ENCODE assay signal across 23 mouse cellular contexts in genomic region chr17:29063988-29064285, GRCm38 (mm10). TPM values are rescaled to one million over a fixed set of nuclear protein-coding genes. Genes with fewer than 3 reads are reported as not detected.
DNase-seq lines count a peak whose midpoint lies in the region; ATAC-seq and TF ChIP-seq lines count a peak whose summit lies in the region.
"Had no signal": no experiment of that assay in that cellular context is flagged by ENCODE, and none has a peak within 500 bp of the region (broad histone marks: within the 10 kb centered on the region; RNA-seq: fewer than 3 reads in every experiment).

No protein-coding gene starts in this region.

- dilution Hi-C loops in CH12.LX (cut with MboI; ENCODE audit: extremely low pct_ligation_motif_present, extremely low pct_unique_long_range_greater_than_20kb, low sequenced_read_pairs): no loop called here

- no peak for TF ChIP-seq POLR2A in CH12.LX (IDR thresholded peaks at IDR 0.05; ENCODE audit: low read depth, low read length)
- TF ChIP-seq POLR2A in myocyte (IDR thresholded peaks at IDR 0.05; ENCODE audit: insufficient read length, low read depth): no peak

- H3K4me1 ChIP-seq in hindbrain, embryonic 10.5 days (replicated peaks): peaks cover 35% of the 10 kb centered on the region
- H3K4me1 ChIP-seq in hindbrain, embryonic 14.5 days (replicated peaks; ENCODE audit: control insufficient read depth, insufficient read depth, low read length): peaks cover 10% of the 10 kb centered on the region
- H3K4me1 ChIP-seq in CH12.LX (ENCODE audit: control insufficient read depth in 1 of 2, insufficient read depth in 2 of 2): peaks cover 44 to 84% of the 10 kb centered on the region in 2 experiments

- DNase-seq in heart, adult 11 months: peak; percentile 84
- DNase-seq in heart, postnatal 14 days: no peak
- no peak for DNase-seq in hindbrain, embryonic 10.5 days (ENCODE audit: low spot score)
- no peak for DNase-seq in hindbrain, embryonic 14.5 days (ENCODE audit: low spot score)
- DNase-seq in CH12.LX (ENCODE audit: extremely low read depth): no peak
- DNase-seq: adrenal gland, adult 8-10 months; adrenal gland, postnatal 25 days; cerebellum, adult 11-12 months; cerebellum, adult 8-10 months; cerebellum, postnatal 36 days; embryo, embryonic 11 days; gastrocnemius, postnatal 10 days; gastrocnemius, postnatal 36 days; heart, postnatal 4 days; kidney, adult 11 months had no signal

- no peaks in the 10 kb centered on the region for H3K27me3 ChIP-seq in hindbrain, embryonic 10.5 days (ENCODE audit: insufficient read depth, poor library complexity, severe bottlenecking)
- H3K27me3 ChIP-seq in hindbrain, embryonic 14.5 days (ENCODE audit: control insufficient read depth, insufficient read depth, low read length): no peaks in the 10 kb centered on the region
- H3K27me3 ChIP-seq in CH12.LX (replicated peaks) (no peaks in the 10 kb centered on the region), myocyte (ENCODE audit: control insufficient read depth, insufficient read depth, insufficient read length) (no peaks in the 10 kb centered on the region)
- H3K27me3 ChIP-seq: forebrain, embryonic 13.5 days; hindbrain, embryonic 12.5 days; intestine, embryonic 15.5 days had no signal

- no peaks in the 10 kb centered on the region for H3K9me3 ChIP-seq in hindbrain, embryonic 10.5 days
- no peaks in the 10 kb centered on the region for H3K9me3 ChIP-seq in hindbrain, embryonic 14.5 days (ENCODE audit: control insufficient read depth, low read length)
- H3K9me3 ChIP-seq in CH12.LX (replicated peaks; ENCODE audit: low read length): no peaks in the 10 kb centered on the region
- H3K9me3 ChIP-seq: forebrain, embryonic 13.5 days; hindbrain, embryonic 12.5 days; intestine, embryonic 15.5 days had no signal

- no peak overlapping the region for H3K4me2 ChIP-seq in hindbrain, embryonic 14.5 days (replicated peaks)
- H3K4me2 ChIP-seq in CH12.LX (ENCODE audit: insufficient read depth, low read depth, poor library complexity, severe bottlenecking): 0 out of 2 replicates have a peak overlapping the region, but pooled peaks have one; percentile 2
- peak overlapping the region; percentile 82 for H3K4me2 ChIP-seq in myocyte (ENCODE audit: low read depth)
- H3K4me2 ChIP-seq: forebrain, embryonic 13.5 days; hindbrain, embryonic 12.5 days; intestine, embryonic 15.5 days had no signal

- ATAC-seq in hindbrain, embryonic 14.5 days (ENCODE audit: low FRiP score): no peak
- ATAC-seq: activated CD4-positive, CD25-positive, alpha-beta regulatory T cell, adult 4 months; CD4-positive, CD25-positive, alpha-beta regulatory T cell, adult 4 months; forebrain, embryonic 13.5 days; forebrain, embryonic 16.5 days; hindbrain, embryonic 16.5 days; intestine, embryonic 15.5 days had no signal

- TF ChIP-seq EP300 in CH12.LX (IDR thresholded peaks at IDR 0.05; ENCODE audit: low read length): peak; percentile 25; the same call in 1 of the 2 replicates

- in situ Hi-C loops in CH12.LX (cut with MboI; ENCODE audit: low pct_ligation_motif_present, low pct_unique_long_range_greater_than_20kb, low sequenced_read_pairs): no loop called here

- intact Hi-C loops in heart, postnatal 14 days (cut with DNase I): no loop called here

- no peaks in the 10 kb centered on the region for H3K36me3 ChIP-seq in hindbrain, embryonic 10.5 days
- no peaks in the 10 kb centered on the region for H3K36me3 ChIP-seq in hindbrain, embryonic 14.5 days (replicated peaks; ENCODE audit: control insufficient read depth, insufficient read depth)
- peaks cover 0 to 13% of the 10 kb centered on the region in 2 experiments for H3K36me3 ChIP-seq in CH12.LX (replicated peaks in 1 of 2; ENCODE audit: control insufficient read depth in 1 of 2, insufficient read depth in 1 of 2, low read length in 1 of 2)
- no peaks in the 10 kb centered on the region for H3K36me3 ChIP-seq in myocyte (ENCODE audit: control insufficient read depth, insufficient read depth)
- H3K36me3 ChIP-seq: hindbrain, embryonic 12.5 days; intestine, embryonic 15.5 days had no signal

- 78% methylated on average over 2 of the region's 2 CpGs for WGBS in hindbrain, embryonic 10.5 days
- WGBS in hindbrain, embryonic 14.5 days: 58% methylated on average over 2 of the region's 2 CpGs

- TF ChIP-seq RAD21 in CH12.LX (IDR thresholded peaks at IDR 0.05; ENCODE audit: low read depth, low read length): no peak

- H3K4me3 ChIP-seq in hindbrain, embryonic 10.5 days: no peak overlapping the region
- H3K4me3 ChIP-seq in hindbrain, embryonic 14.5 days (replicated peaks; ENCODE audit: low read length): no peak overlapping the region
- no peak overlapping the region for H3K4me3 ChIP-seq in CH12.LX (replicated peaks in 1 of 3; ENCODE audit: low read depth in 2 of 3, low read length in 2 of 3, poor library complexity in 1 of 3)
- H3K4me3 ChIP-seq in myocyte: no peak overlapping the region
- H3K4me3 ChIP-seq: forebrain, embryonic 13.5 days; hindbrain, embryonic 12.5 days; intestine, embryonic 15.5 days had no signal

- no peak overlapping the region for H3K9ac ChIP-seq in hindbrain, embryonic 14.5 days
- no peak overlapping the region for H3K9ac ChIP-seq in CH12.LX (ENCODE audit: insufficient read depth, low read depth)
- H3K9ac ChIP-seq: hindbrain, embryonic 12.5 days; intestine, embryonic 15.5 days had no signal

- H3K79me2 ChIP-seq in CH12.LX (replicated peaks; ENCODE audit: control insufficient read depth, extremely low read depth, insufficient read depth, poor library complexity, severe bottlenecking) (no peaks in the 10 kb centered on the region), myocyte (ENCODE audit: control insufficient read depth, insufficient read depth) (no peaks in the 10 kb centered on the region)

- no peak for TF ChIP-seq CTCF in CH12.LX (conservative IDR thresholded peaks at IDR 0.05 in 1 of 2, IDR thresholded peaks at IDR 0.05 in 1 of 2; ENCODE audit: low read depth in 2 of 2, low read length in 2 of 2)

- no peak overlapping the region for H3ac ChIP-seq in myocyte (ENCODE audit: control insufficient read depth, insufficient read length)

- H3K27ac ChIP-seq in hindbrain, embryonic 10.5 days: peak overlapping the region; percentile 75; the same call in 1 of the 2 replicates
- no peak overlapping the region for H3K27ac ChIP-seq in hindbrain, embryonic 14.5 days
- peak overlapping the region; percentile 1; the same call in 1 of the 2 replicates for H3K27ac ChIP-seq in CH12.LX (ENCODE audit: insufficient read depth, low read depth)
- H3K27ac ChIP-seq: forebrain, embryonic 13.5 days; intestine, embryonic 15.5 days had no signal

TF ChIP-seq in CH12.LX, 34 proteins besides CTCF, POLR2A, EP300 and RAD21:
- TF ChIP-seq ELF1 (IDR thresholded peaks at IDR 0.05; ENCODE audit: low read depth, low read length) (no peak), BHLHE40 (IDR thresholded peaks at IDR 0.05; ENCODE audit: low read depth, low read length) (peak; percentile 21; the same call in 1 of the 2 replicates), CHD2 (IDR thresholded peaks at IDR 0.05; ENCODE audit: low read length) (no peak), MEF2A (IDR thresholded peaks at IDR 0.05; ENCODE audit: borderline replicate concordance, low read depth, low read length) (peak; percentile 55; the same call in 1 of the 2 replicates)

TF ChIP-seq in myocyte, 11 proteins besides CTCF, POLR2A, EP300 and RAD21 (continues in another document):
- TF ChIP-seq TCF3 (IDR thresholded peaks at IDR 0.05; ENCODE audit: insufficient read length, low read depth) (no peak), SRF (IDR thresholded peaks at IDR 0.05; ENCODE audit: control insufficient read depth, insufficient read length, low read depth) (no peak), MAX (IDR thresholded peaks at IDR 0.05; ENCODE audit: low read depth) (no peak), TCF12 (IDR thresholded peaks at IDR 0.05; ENCODE audit: insufficient read depth, poor library complexity, severe bottlenecking) (no peak), POLR2AphosphoS2 (IDR thresholded peaks at IDR 0.05; ENCODE audit: insufficient read length, low read depth) (no peak), MYOG (IDR thresholded peaks at IDR 0.05; ENCODE audit: control insufficient read depth in 1 of 3, insufficient read depth in 1 of 3, insufficient read length in 2 of 3, low read depth in 2 of 3) (no peak), REST (IDR thresholded peaks at IDR 0.05; ENCODE audit: insufficient read depth, insufficient read length) (no peak)

RNA-seq across cellular contexts. Expression of gene Cdkn1a, which starts 26.8 kb away (rescaled TPM):
- total RNA-seq in heart, postnatal 14 days (2021): 100 to 1,000 TPM; 105 to 121 TPM
- 29.9 and 36.0 TPM in 2 replicates for polyA plus RNA-seq in hindbrain, embryonic 10.5 days (2016; fragmentation: Nextera tagmentation; extraction: Ambion mirVana)
- 79.5 and 97.7 TPM in 2 replicates for polyA plus RNA-seq in hindbrain, embryonic 14.5 days (2014; fragmentation: Nextera tagmentation; extraction: Ambion mirVana)
- total RNA-seq in CH12.LX (2012; rRNA removed) (25.3 and 37.5 TPM in 2 replicates), CH12.LX (2014; rRNA removed) (9.1 and 10.6 TPM in 2 replicates)
- polyA plus RNA-seq in CH12.LX (2012; ENCODE audit: insufficient read length, low read depth) (55.0 and 59.1 TPM in 2 replicates), myocyte (2012; fragmentation: generic; extraction: Trizol) (2,069 TPM)

RNA-seq across cellular contexts. Expression of gene Srsf3, which starts 31.5 kb away (rescaled TPM):
- total RNA-seq in heart, postnatal 14 days (2021): 100 to 1,000 TPM in 1 of 2 experiments, 10 to 100 TPM in 1; 99.7 to 120 TPM
- 723 and 795 TPM in 2 replicates for polyA plus RNA-seq in hindbrain, embryonic 10.5 days (2016; fragmentation: Nextera tagmentation; extraction: Ambion mirVana)
- polyA plus RNA-seq in hindbrain, embryonic 14.5 days (2014; fragmentation: Nextera tagmentation; extraction: Ambion mirVana): 446 and 460 TPM in 2 replicates
- total RNA-seq in CH12.LX (2012; rRNA removed) (171 and 266 TPM in 2 replicates), CH12.LX (2014; rRNA removed) (380 and 479 TPM in 2 replicates)
- polyA plus RNA-seq in CH12.LX (2012; ENCODE audit: insufficient read length, low read depth) (687 and 712 TPM in 2 replicates), myocyte (2012; fragmentation: generic; extraction: Trizol) (98.2 TPM)

RNA-seq across cellular contexts. Expression of gene Rab44, which starts 50.0 kb away (rescaled TPM):
- under 1 TPM; 0.73 to 0.76 TPM for total RNA-seq in heart, postnatal 14 days (2021)
- 0.04 TPM in 1 of 2 replicates, not detected in the other for polyA plus RNA-seq in hindbrain, embryonic 10.5 days (2016; fragmentation: Nextera tagmentation; extraction: Ambion mirVana)
- not detected in 2 replicates for polyA plus RNA-seq in hindbrain, embryonic 14.5 days (2014; fragmentation: Nextera tagmentation; extraction: Ambion mirVana)
- total RNA-seq in CH12.LX (2012; rRNA removed) (0.17 and 0.34 TPM in 2 replicates), CH12.LX (2014; rRNA removed) (0.12 TPM in 1 of 2 replicates, not detected in the other)
- polyA plus RNA-seq in CH12.LX (2012; ENCODE audit: insufficient read length, low read depth) (0.30 TPM in 1 of 2 replicates, not detected in the other), myocyte (2012; fragmentation: generic; extraction: Trizol) (6.8 TPM)
- polyA plus RNA-seq: activated CD4-positive, CD25-positive, alpha-beta regulatory T cell, adult 4 months; CD4-positive, CD25-positive, alpha-beta regulatory T cell, adult 4 months; forebrain, embryonic 13.5 days; forebrain, embryonic 16.5 days had no signal

RNA-seq across cellular contexts. Expression of gene Stk38, which starts 56.1 kb away (rescaled TPM):
- 10 to 100 TPM; 47.6 to 48.8 TPM for total RNA-seq in heart, postnatal 14 days (2021)
- polyA plus RNA-seq in hindbrain, embryonic 10.5 days (2016; fragmentation: Nextera tagmentation; extraction: Ambion mirVana): 131 and 133 TPM in 2 replicates
- polyA plus RNA-seq in hindbrain, embryonic 14.5 days (2014; fragmentation: Nextera tagmentation; extraction: Ambion mirVana): 75.6 and 85.0 TPM in 2 replicates
- total RNA-seq in CH12.LX (2012; rRNA removed) (25.9 and 29.0 TPM in 2 replicates), CH12.LX (2014; rRNA removed) (56.0 and 56.4 TPM in 2 replicates)
- polyA plus RNA-seq in CH12.LX (2012; ENCODE audit: insufficient read length, low read depth) (50.9 and 56.0 TPM in 2 replicates), myocyte (2012; fragmentation: generic; extraction: Trizol) (28.3 TPM)

Comparison
In these comparisons a context has a peak if more than half of its experiments do, and no peak if none do; other contexts are left out.
1. RNA of gene Cdkn1a, which starts 26.8 kb away (polyA plus RNA-seq): 2,069 TPM in myocyte (single experiment); 79.5 to 97.7 TPM in hindbrain, embryonic 14.5 days, 55.0 to 59.1 TPM in CH12.LX and 29.9 to 36.0 TPM in hindbrain, embryonic 10.5 days; every median in the first group is over 10 times any median in the second.